Mouse (Mus musculus) left cerebral cortex, postnatal 14 days (tissue): Measurements from ENCODE around the gene Pde10a. TPM values are rescaled to one million over a fixed set of nuclear protein-coding genes. Genes with fewer than 3 reads are reported as not detected.

Source experiments
- DNase-seq, 2 experiments: peaks; one replicate each; pipeline ENCODE4 v3.0.0; 2021 to 2022; ENCODE audit warnings: low spot score in 2 of 2, mixed read lengths in 1 of 2
- intact Hi-C: fragments of 180-260 bp; cut with DNase I; formaldehyde crosslinking; loops from one replicate; pipeline ENCODE4 v1.15.1; 2025
- total RNA-seq, 2 experiments: library from RNA; stranded (reverse); gene quantifications; 2 replicates each; pipeline ENCODE4 v1.2.3; 2021

Gene Pde10a
- total RNA-seq, 2 experiments from 2014 or later: 54.4 to 81.4 TPM

DNA sequence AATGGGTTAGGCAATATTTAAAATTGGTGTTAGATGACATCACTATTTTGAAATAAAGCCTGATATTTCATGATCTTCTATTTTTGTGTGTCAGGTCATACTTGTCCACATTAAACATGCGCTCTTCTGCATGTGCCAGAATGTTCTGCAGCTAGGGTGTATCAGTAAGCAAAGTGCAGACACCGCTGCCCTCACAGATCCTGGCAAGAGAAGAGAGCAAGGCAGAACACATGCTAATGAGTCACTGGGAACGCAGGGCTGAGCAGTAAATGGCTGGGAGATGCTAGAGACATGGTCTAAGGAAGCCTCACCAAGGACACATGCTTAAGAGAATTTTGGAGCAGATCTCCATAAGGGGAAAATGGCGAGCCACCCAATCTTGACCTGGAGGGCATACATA lies 255.3 kb downstream of the Pde10a start:
- no peak for DNase-seq
- intact Hi-C loops: no loop called here

DNA sequence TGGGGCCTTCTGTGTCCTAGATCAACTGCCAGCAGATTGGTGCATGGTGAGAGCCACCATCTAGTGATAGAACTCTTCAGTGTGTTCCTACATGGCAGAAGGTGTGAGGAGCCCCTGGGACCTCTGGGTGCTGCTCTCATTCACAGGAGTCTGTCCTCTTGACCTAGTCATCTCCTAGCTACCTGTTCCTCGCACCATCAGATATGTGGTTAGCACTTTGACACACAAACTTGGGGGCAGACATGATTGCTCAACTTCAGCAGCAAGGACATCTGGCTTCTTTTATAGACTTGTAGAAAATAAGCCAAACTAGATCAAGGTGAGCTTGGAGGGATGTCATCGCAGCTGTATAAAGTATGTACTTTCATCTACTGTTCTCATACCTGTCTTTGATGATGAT lies 255.9 kb downstream of the Pde10a start:
- intact Hi-C loops: no loop called here
- no peak for DNase-seq

GRCm38 (mm10) chr17:8781576-8781975 lies 256.4 kb downstream of the Pde10a start:
- intact Hi-C loops: no loop called here

DNA sequence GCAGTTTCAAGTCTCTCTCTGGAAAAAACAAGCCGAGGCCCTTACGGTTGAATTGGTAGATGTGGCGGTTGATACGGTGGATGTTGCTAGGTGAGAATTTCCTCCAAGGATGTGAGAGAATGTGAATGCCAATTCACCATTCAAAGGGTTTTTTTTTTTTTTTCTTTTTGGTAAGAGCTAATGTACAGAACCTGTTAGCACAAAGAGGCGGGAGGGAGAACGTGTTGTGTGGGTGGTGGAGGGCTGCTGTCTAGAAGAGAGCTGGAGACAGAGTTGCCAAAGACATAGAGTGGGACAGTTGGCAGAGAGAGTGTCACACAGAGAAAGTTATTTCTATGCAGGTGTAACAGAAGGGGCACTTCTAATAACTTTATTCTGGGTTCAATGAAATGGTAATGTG lies 260.7 kb downstream of the Pde10a start:
- peak in 1 of 2 experiments; percentile 64 for DNase-seq
- intact Hi-C loops: no loop called here

More at GRCm38 (mm10) chr17:8781576-8781975, 256.4 kb downstream of the Pde10a start:
- no peak for DNase-seq

DNA sequence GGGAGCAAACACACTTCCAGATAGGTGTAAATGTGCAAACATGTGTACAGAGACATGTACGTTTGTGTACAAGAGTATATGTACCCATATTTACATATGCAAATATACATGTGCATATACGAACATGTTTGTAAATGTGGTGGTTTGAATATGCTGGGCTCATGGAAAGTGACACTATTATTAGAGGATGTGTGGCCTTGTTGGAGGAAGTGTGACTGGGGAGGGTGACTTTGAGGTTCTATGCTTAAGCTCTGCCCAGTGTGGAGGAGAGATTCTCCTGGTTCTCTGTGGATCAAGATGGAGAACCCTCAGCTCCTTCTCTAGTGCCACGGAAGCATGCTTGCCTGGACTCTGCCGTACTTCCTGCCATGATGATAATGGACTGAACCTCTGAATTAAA lies 261.3 kb downstream of the Pde10a start:
- intact Hi-C loops: no loop called here
- DNase-seq: no peak

GRCm38 (mm10) chr17:8787762-8788161 lies 262.6 kb downstream of the Pde10a start:
- no peak for DNase-seq
- intact Hi-C loops: no loop called here

GRCm38 (mm10) chr17:8791561-8791960 lies 266.4 kb downstream of the Pde10a start:
- DNase-seq: no peak

DNA sequence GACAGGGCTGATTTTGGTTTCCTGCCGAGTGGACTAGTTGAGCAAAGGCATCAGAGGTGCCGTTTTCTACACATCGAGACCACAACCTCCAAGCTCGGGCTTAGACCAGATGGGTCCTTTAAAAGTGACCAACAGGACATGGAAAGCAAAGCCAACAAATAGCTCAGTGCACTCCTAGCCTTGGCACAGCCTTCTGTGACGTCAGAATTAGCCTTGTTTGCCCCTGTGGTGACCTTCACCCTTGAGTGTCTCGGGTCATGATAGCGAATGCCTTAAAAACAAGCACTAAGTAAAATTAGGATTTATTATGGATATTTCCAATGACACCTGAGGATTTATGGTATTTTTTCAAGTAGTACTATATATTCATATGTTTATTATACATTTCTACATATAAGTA lies 267.4 kb downstream of the Pde10a start:
- intact Hi-C loops: no loop called here
- DNase-seq: no peak

More at GRCm38 (mm10) chr17:8791561-8791960, 266.4 kb downstream of the Pde10a start:
- intact Hi-C loops: no loop called here

DNA sequence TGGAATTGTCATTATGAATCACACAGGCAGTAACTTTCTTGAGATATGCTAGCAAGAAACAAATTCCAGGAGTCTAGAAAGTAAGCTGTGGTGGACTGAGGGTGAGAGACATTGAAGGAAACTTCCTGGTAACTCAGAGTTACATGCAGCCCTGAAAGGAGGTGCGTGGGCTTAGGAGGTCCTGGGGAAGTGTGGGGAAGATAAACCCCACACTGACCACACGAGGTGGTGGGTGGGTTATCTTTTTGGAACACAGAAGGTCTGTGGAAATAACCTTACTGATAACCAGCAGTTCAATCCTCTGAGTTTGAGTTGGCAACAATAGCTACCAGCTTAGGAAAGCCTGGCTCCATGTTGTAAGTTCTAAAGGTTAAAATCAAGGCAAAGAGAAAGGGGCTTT lies 272.5 kb downstream of the Pde10a start:
- intact Hi-C loops: no loop called here
- no peak for DNase-seq

DNA sequence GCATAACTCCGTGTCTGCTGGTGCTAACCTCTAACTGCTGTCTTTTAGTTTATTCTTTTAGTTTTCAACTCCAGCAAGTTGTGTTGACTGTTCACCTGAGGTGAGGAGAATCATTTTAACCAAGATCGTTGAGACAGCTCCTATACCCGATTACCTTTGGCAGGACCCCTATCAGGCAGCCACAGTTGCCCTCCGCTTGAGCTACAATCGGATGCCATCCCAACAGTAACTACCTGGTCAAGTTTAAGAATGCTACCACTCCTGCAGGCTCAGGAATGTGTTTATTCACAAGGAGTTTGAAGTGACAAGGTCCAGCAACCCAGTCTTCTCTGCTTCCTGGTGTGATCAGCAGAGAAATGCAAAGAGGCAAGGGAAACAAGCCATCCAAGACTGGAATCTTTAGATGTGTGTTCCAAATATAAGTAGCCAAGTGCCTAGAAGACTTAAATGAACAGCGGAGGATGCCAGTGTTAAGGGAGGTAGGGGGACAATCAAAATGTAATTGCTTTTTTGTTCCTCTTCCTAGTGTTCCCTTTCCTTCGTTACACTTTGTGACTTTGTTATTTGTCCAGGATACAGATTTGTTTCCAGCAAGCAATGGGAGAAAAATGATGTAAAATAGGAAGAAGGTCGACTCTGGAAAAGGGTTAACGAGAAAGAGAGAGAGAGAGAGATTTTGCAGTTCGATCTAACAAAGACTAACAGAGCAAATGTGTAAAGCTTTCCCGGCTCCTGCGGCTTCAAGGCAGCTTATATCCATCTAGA lies 273.5 kb downstream of the Pde10a start:
- intact Hi-C loops: no loop called here
- DNase-seq: no peak

DNA sequence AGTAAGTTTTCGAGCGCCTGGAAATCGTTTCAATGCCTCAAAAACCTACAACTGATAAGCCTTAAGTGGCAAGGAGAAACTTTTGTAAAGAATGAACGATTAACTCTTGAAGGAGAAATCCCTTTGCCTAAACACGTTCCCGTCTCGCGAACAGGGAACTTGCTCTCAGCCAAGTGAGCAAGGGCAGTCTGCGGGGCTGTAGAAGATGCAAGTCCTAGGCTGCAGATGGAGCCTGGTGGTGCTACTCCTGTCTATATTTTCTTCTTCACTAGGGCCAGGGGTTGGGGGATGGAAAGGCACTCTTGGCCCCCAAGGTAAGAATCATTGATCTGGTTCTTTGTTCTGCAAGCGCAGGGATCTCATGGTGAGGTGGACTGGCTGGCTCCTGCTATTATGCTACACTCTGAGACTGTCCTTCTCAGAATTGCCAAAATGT lies 274.1 kb downstream of the Pde10a start:
- no peak for DNase-seq
- intact Hi-C loops: no loop called here

DNA sequence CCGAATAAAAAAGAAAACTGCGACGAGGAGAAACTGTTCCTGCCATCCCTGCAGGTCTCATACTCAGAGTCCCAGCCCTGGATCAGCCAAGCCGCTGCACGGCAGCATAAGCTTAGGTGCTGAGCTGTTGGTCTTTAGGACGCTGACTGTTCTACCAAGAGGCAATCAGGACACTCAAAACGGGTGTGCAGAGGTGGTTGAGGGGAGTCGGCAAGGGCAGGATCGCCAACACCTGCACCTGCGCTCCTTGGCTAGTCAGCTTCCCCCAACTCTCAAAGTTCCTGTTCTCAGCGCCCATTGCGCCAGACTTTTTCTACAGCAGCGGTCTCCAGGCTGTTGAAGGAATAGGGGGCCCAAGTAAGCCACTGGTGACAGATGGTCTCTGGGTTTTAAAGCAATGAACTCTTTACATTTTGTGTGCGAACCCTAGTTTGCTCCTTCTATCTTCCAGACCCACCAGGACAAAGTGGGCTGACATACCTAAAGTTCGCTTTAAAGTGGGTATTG lies 274.8 kb downstream of the Pde10a start:
- intact Hi-C loops: loop anchor here (5.0 kb wide), 3 partner anchors 137 to 188 kb away; no protein-coding TSS in a partner anchor
- no peak for DNase-seq

GRCm38 (mm10) chr17:8800478-8801082 lies 275.4 kb downstream of the Pde10a start:
- DNase-seq: peak; percentile 38 to 41
- intact Hi-C loops: loop anchor here (5.0 kb wide), 3 partner anchors 137 to 188 kb away; no protein-coding TSS in a partner anchor

DNA sequence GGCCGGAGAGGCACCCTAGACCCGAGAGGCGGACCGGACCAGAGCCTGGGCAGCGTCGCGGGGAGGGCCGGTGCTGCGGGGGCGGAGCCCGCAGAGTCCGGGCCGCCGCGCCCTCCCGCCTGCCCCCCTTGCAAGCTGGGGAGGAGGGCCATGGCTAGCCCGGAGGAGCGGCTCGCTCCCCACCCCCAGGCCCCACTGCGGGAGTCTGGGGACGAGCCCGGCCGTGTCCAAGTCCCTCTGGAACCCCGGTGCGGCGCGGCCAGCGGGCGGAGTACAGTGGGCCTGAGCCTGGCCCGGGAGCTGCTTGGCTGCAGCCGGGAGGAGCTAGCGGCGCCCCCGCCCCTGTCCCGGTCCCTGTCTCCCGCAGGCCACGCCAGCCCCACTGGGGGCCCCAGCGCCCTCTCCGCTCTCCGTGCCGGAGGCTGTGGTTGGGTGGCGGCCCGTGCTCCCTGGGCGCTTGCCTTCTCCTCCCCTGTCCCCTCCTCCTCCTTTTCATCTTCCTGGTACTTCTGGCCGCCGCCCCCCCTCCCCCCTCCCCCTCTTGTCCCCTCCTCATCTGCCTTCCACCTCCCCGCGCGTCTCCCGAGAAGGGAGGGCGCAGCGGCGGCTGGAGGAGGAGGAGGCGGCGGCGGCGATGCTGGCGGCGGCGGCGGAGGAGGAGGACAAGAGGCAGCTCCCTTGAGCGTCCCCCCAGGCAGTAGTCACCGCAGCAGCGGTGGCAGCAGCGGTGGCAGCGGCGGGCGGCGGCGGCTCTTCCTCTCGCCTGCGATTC lies 276.1 kb downstream of the Pde10a start:
- intact Hi-C loops: loop anchor here (5.0 kb wide), 3 partner anchors 136 to 189 kb away; no protein-coding TSS in a partner anchor
- DNase-seq: peak; percentile 46 to 68

DNA sequence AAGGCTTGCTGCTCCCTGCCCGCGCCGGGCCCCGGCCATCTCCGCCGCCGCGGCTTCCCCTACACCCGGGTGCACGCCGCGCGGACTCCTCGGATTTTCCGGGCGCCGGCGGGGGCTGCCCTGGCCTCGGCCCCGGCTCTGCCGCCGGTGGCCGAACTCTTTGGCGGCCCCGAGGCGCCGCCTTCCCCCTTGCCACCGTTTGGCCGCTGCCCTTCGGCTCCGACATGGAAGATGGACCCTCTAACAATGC lies 276.6 kb downstream of the Pde10a start:
- intact Hi-C loops: loop anchor here (5.0 kb wide), 3 partner anchors 136 to 189 kb away; no protein-coding TSS in a partner anchor
- no peak for DNase-seq

DNA sequence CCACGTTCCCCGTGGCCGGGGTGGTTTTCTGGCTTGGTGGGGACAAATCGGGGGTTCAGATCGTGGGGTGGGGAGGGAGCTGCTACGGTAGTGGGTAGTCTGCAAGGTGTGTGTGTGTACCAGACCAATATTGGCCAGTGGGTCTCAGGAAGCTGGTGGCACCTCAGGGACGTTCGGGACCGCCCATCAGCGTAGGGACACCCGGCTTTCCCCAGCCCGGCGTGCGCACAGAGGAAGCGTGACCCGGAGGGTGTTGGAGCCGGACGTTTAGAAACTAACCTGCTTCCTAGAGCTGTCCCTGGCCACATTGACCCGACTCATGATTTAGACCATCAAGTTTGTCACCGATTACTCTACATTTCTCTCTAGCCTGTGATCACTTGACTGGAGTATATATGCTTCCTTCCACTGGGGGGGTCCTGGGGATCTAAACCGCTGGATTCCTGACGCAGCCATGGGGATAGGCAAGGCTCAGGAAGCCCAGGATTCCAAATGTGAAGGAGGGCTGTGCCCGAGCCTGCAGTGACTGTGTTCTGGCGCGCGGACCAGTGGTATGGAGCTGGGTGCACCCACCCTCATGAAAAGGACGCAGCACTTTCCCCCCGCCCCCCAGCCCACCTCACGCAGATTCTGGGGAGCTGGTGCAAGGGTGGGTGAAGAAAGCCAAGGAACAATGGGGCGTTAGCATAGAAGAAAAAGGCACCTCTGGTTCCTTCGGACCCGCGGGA lies 277.2 kb downstream of the Pde10a start:
- intact Hi-C loops: loop anchor here (5.0 kb wide), 3 partner anchors 135 to 190 kb away; no protein-coding TSS in a partner anchor
- no peak for DNase-seq

DNA sequence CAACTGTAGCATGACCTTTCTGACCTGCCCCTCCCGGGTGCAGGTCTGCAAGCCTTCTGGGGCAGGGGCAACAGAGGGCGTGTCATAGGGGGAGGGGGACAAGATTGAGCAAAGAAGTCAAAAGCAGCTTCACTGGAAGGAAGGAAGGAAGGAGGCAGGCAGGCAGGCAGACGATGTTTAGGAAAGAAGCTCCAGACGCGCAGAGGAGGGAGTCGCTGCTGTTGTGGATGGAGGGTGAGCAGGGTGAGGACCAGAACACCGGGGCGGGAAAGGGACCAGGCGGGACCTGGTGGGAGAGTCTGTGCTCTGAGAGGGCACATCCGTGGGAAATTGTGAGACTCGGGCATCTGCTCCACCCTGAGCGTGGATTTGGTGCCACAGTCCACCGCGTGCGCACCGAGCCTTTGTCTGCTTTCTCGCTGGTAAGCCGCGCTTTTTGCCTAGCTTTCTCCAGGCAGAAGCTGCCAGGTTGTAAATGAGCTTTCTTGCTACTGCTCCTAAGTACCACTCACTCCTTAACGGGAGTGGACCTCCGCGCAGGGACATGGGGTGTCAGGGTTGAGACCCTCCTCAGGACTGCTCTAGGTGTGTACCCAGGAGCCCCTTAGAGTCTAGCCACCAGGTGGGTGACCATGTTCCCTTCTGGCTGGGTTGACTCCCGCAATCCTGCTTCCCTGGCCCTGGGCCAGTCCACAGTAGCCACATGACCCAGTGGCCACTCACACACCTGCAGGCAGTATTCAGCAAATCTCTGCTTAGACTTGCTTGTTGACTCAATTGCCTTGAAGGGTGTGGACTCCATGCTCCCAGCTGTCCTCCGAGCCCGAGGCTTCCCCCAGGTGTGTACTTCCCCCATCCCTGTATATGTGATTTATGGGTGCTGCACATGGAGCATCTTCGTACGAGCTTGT lies 278.0 kb downstream of the Pde10a start:
- DNase-seq: no peak
- intact Hi-C loops: loop anchor here (5.0 kb wide), 3 partner anchors 134 to 191 kb away; no protein-coding TSS in a partner anchor

- DNase-seq: no peak
- intact Hi-C loops: no loop called here
These were observed 282.2 kb downstream of the Pde10a start for GRCm38 (mm10) chr17:8807345-8807744.
